ENCODE assay signal across 8 mouse cellular contexts in the genomic region with DNA sequence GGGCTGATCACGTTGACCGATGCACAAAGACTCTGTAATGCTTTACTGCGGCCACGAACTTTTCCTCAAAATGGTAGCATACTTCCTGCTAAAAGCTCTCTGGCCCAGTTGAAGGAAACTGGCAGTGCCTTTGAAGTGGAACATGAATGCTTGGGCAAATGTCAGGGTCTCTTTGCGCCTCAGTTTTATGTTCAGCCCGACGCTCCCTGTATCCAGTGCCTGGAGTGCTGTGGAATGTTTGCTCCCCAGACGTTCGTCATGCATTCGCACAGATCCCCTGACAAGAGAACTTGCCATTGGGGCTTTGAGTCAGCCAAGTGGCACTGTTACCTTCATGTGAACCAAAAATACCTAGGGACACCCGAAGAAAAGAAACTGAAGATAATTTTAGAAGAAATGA. TPM values are rescaled to one million over a fixed set of nuclear protein-coding genes. Genes with fewer than 3 reads are reported as not detected.
DNase-seq lines count a peak whose midpoint lies in the region; ATAC-seq and TF ChIP-seq lines count a peak whose summit lies in the region.

No protein-coding gene starts in this region.

- H3K9me3 ChIP-seq in lung, embryonic 16.5 days (ENCODE audit: control insufficient read depth, low read length), result no peaks in the 10 kb centered on the region
- no peaks in the 10 kb centered on the region for H3K9me3 ChIP-seq in intestine, embryonic 15.5 days

- no peaks in the 10 kb centered on the region for H3K27me3 ChIP-seq in lung, embryonic 16.5 days (ENCODE audit: control insufficient read depth, insufficient read depth, low read depth, low read length)
- no peaks in the 10 kb centered on the region for H3K27me3 ChIP-seq in intestine, embryonic 15.5 days (replicated peaks)
- H3K27me3 ChIP-seq in small intestine, adult 2 months (ENCODE audit: control insufficient read depth, insufficient read depth, low read length), result no peaks in the 10 kb centered on the region

- no peak for ATAC-seq in lung, embryonic 16.5 days (ENCODE audit: low read depth)
- ATAC-seq in intestine, embryonic 15.5 days, result no peak
- ATAC-seq in megakaryocyte progenitor cell, adult 5-6 weeks (replicated peaks; ENCODE audit: poor library complexity), result no peak

- peaks cover 2% of the 10 kb centered on the region; the same call in 1 of the 2 replicates for H3K36me3 ChIP-seq in lung, embryonic 16.5 days (ENCODE audit: control insufficient read depth, insufficient read depth, low read length)
- no peaks in the 10 kb centered on the region for H3K36me3 ChIP-seq in intestine, embryonic 15.5 days
- H3K36me3 ChIP-seq in small intestine, adult 2 months (ENCODE audit: control insufficient read depth, insufficient read depth, low read length), result peaks cover 9% of the 10 kb centered on the region

- TF ChIP-seq CTCF in small intestine, adult 2 months (IDR thresholded peaks at IDR 0.05; ENCODE audit: extremely low read depth, insufficient read length, insufficient replicate concordance, low read depth, low read length), result no peak

- H3K9ac ChIP-seq in lung, embryonic 16.5 days (ENCODE audit: low read length), result peak overlapping the region; percentile 30
- H3K9ac ChIP-seq in intestine, embryonic 15.5 days, result no peak overlapping the region

- peaks cover 35% of the 10 kb centered on the region for H3K4me1 ChIP-seq in lung, embryonic 16.5 days (replicated peaks; ENCODE audit: control insufficient read depth, insufficient read depth, low read length)
- H3K4me1 ChIP-seq in intestine, embryonic 15.5 days (replicated peaks), result peaks cover 16% of the 10 kb centered on the region
- H3K4me1 ChIP-seq in small intestine, adult 2 months (ENCODE audit: control insufficient read depth, insufficient read depth, insufficient read length, low read length), result peaks cover 17% of the 10 kb centered on the region

- H3K4me3 ChIP-seq in lung, embryonic 16.5 days (ENCODE audit: low read length), result peak overlapping the region; percentile 12; the same call in 1 of the 2 replicates
- H3K4me3 ChIP-seq in intestine, embryonic 15.5 days (replicated peaks), result no peak overlapping the region
- H3K4me3 ChIP-seq in small intestine, adult 2 months (ENCODE audit: low read depth, low read length), result peak overlapping the region; percentile 20

- peak; percentile 50 for DNase-seq in adrenal gland, adult 2 months
- no peak for DNase-seq in adrenal gland, adult 18-20 months (ENCODE audit: low spot score in 2 of 2)
- DNase-seq in lung, adult 18-20 months, result no peak
- DNase-seq in layer of hippocampus, adult 9-11 months, result no peak

- WGBS in lung, embryonic 16.5 days, result 48% methylated on average over 11 of the region's 11 CpGs
- WGBS in intestine, embryonic 15.5 days, result 69% methylated on average over 11 of the region's 11 CpGs
- WGBS in small intestine, adult 2 months, result 84% methylated on average over 11 of the region's 11 CpGs

- peak overlapping the region; percentile 29; the same call in 1 of the 2 replicates for H3K27ac ChIP-seq in lung, embryonic 16.5 days (ENCODE audit: low read length)
- H3K27ac ChIP-seq in intestine, embryonic 15.5 days, result no peak overlapping the region
- H3K27ac ChIP-seq in small intestine, adult 2 months (ENCODE audit: insufficient read depth, low read depth, low read length), result no peak overlapping the region

- TF ChIP-seq POLR2A in small intestine, adult 2 months (IDR thresholded peaks at IDR 0.05; ENCODE audit: low read depth, low read length), result no peak

- H3K4me2 ChIP-seq in lung, embryonic 16.5 days (ENCODE audit: low read depth, low read length), result peak overlapping the region; percentile 39
- H3K4me2 ChIP-seq in intestine, embryonic 15.5 days (replicated peaks), result peak overlapping the region; percentile 20; the same call in 1 of the 2 replicates

RNA-seq across cellular contexts. Expression of a gene that starts 3.1 kb away (rescaled TPM):
- 10 to 100 TPM; 36.2 to 36.9 TPM for total RNA-seq in adrenal gland, adult 2 months (2021)
- polyA plus RNA-seq in adrenal gland, adult 2 months (2012; rRNA removed), result 2.0 and 2.1 TPM in 2 replicates
- 10 to 100 TPM; 24.3 to 34.4 TPM for total RNA-seq in adrenal gland, adult 18-20 months (2021)
- polyA plus RNA-seq in lung, embryonic 16.5 days (2015; fragmentation: Nextera tagmentation; extraction: Ambion mirVana), result 20.6 and 22.2 TPM in 2 replicates
- 17.5 and 21.3 TPM in 2 replicates for polyA plus RNA-seq in intestine, embryonic 15.5 days (2015; fragmentation: Nextera tagmentation; extraction: Ambion mirVana)
- polyA plus RNA-seq in small intestine, adult 2 months (2012; rRNA removed), result 3.4 and 8.5 TPM in 2 replicates
- total RNA-seq in megakaryocyte progenitor cell, adult 5-6 weeks (2015), result 5.9 and 6.7 TPM in 2 replicates
- total RNA-seq in megakaryocyte progenitor cell, adult 5-6 weeks (2017), result 13.2 and 15.9 TPM in 2 replicates

RNA-seq across cellular contexts. Expression of a gene that starts 51.7 kb away (rescaled TPM):
- 10 to 100 TPM in 1 of 2 experiments, 1 to 10 TPM in 1; 7.6 to 16.5 TPM for total RNA-seq in adrenal gland, adult 2 months (2021)
- polyA plus RNA-seq in adrenal gland, adult 2 months (2012; rRNA removed), result 11.5 and 15.0 TPM in 2 replicates
- 10 to 100 TPM in 1 of 2 experiments, 1 to 10 TPM in 1; 6.3 to 13.1 TPM for total RNA-seq in adrenal gland, adult 18-20 months (2021)
- polyA plus RNA-seq in lung, embryonic 16.5 days (2015; fragmentation: Nextera tagmentation; extraction: Ambion mirVana), result 5.0 and 5.8 TPM in 2 replicates
- 4.9 and 7.3 TPM in 2 replicates for polyA plus RNA-seq in intestine, embryonic 15.5 days (2015; fragmentation: Nextera tagmentation; extraction: Ambion mirVana)
- 0.06 and 0.42 TPM in 2 replicates for polyA plus RNA-seq in small intestine, adult 2 months (2012; rRNA removed)
- not detected in 2 replicates for total RNA-seq in megakaryocyte progenitor cell, adult 5-6 weeks (2015)
- not detected in 2 replicates for total RNA-seq in megakaryocyte progenitor cell, adult 5-6 weeks (2017)
